Mouse (Mus musculus): ENCODE results near the gene Klhl25.

DNA sequence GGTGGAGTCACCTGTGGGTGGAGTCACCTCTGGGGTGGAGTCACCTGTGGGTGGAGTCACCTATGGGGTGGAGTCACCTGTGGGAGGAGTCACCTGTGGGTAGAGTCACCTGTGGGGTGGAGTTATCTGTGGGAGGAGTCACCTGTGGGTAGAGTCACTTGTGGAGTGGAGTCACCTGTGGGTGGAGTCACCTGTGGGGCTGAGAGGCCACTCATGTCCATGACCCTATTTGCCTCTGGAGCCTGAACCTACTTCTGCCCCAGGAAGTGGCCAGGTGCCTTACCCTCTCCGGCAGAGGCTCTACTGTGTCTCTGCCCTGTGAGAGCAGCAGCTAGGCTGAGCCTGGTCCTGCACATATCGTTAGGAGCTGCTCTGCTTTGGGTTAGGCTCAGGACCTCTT lies 20.6 kb downstream of the Klhl25 start:
- no peak for TF ChIP-seq CTCF (IDR thresholded peaks at IDR 0.05; ENCODE audit: extremely low read depth, insufficient read length, insufficient replicate concordance, low read depth, low read length)
- TF ChIP-seq POLR2A (IDR thresholded peaks at IDR 0.05; ENCODE audit: low read depth, low read length): no peak
